16 mouse cellular contexts compared by ENCODE assay signal in genomic region chr6:54055387-54055786, GRCm38 (mm10).
"Had no signal": no experiment of that assay in that cellular context is flagged by ENCODE, and none has a peak within 500 bp of the region (broad histone marks: within the 10 kb centered on the region; RNA-seq: fewer than 3 reads in every experiment).

No protein-coding gene starts in this region.

- H3K27ac ChIP-seq: intestine, embryonic 15.5 days; kidney, postnatal 0 days; layer of hippocampus, adult 2 months; left cerebral cortex, adult 2 months; liver, embryonic 13.5 days; neural tube, embryonic 12.5 days; neural tube, embryonic 15.5 days had no signal

- DNase-seq: kidney, adult 2 months; kidney, postnatal 25 days; layer of hippocampus, adult 9-11 months; liver, embryonic 13.5 days; lung, postnatal 14 days; lung, postnatal 4 days; midbrain, embryonic 14.5 days; thymus, adult 18-20 months; thymus, postnatal 36 days had no signal

- H3K9ac ChIP-seq: intestine, embryonic 15.5 days; liver, embryonic 13.5 days; neural tube, embryonic 12.5 days; neural tube, embryonic 15.5 days had no signal

- H3K36me3 ChIP-seq: intestine, embryonic 15.5 days; liver, embryonic 13.5 days; neural tube, embryonic 12.5 days; neural tube, embryonic 15.5 days had no signal

- H3K27me3 ChIP-seq: intestine, embryonic 15.5 days; liver, embryonic 13.5 days; neural tube, embryonic 12.5 days; neural tube, embryonic 15.5 days had no signal

- H3K9me3 ChIP-seq: intestine, embryonic 15.5 days; liver, embryonic 13.5 days; neural tube, embryonic 12.5 days; neural tube, embryonic 15.5 days had no signal

- H3K4me2 ChIP-seq: intestine, embryonic 15.5 days; liver, embryonic 13.5 days; midbrain, embryonic 11.5 days; neural tube, embryonic 12.5 days; neural tube, embryonic 15.5 days had no signal

- ATAC-seq: intestine, embryonic 15.5 days had no signal

- H3K4me3 ChIP-seq: intestine, embryonic 15.5 days; layer of hippocampus, adult 2 months; left cerebral cortex, adult 2 months; liver, embryonic 13.5 days; neural tube, embryonic 12.5 days; neural tube, embryonic 15.5 days had no signal

- H3K4me1 ChIP-seq: liver, embryonic 13.5 days had no signal
